Mouse (Mus musculus) megakaryocyte, embryonic 14.5 days (primary cell): Measurements from ENCODE around the gene Tmem223. TPM values are rescaled to one million over a fixed set of nuclear protein-coding genes. Genes with fewer than 3 reads are reported as not detected.
A peak's percentile ranks its signal among the peaks of the same experiment; 100 is the strongest.

Experiments
- H3K27me3 ChIP-seq: replicated peaks from 2 replicates; pipeline ENCODE3; 2012; ENCODE audit warnings: inconsistent platforms
- H3K36me3 ChIP-seq: replicated peaks from 2 replicates; pipeline ENCODE3; 2012; ENCODE audit warnings: low read length, inconsistent platforms, mixed read lengths
- H3K4me1 ChIP-seq: 2 replicates; pipeline ENCODE4 v1.6.1; 2012; ENCODE audit warnings: inconsistent platforms
- H3K4me3 ChIP-seq: replicated peaks from 2 replicates; pipeline ENCODE3; 2012; ENCODE audit warnings: moderate library complexity, mild to moderate bottlenecking, inconsistent platforms
- H3K9me3 ChIP-seq: 2 replicates; pipeline ENCODE4 v1.6.1; 2012; ENCODE audit warnings: inconsistent platforms
- FLI1 ChIP-seq: IDR thresholded peaks from 2 replicates; pipeline ENCODE4 v1.6.1; 2012; ENCODE audit warnings: low read length, inconsistent platforms, mixed read lengths
- GATA1 ChIP-seq: IDR thresholded peaks from 3 replicates; pipeline ENCODE4 v1.6.1; 2012; ENCODE audit warnings: mixed read lengths, low read length, inconsistent platforms, borderline replicate concordance
- polyA plus RNA-seq: library from polyadenylated mRNA; stranded (reverse); fragments of >175 nt; gene quantifications from 2 replicates; pipeline ENCODE4 v1.2.3, GENCODE M21; 2012; ENCODE audit warnings: low replicate concordance; ENCODE audit not compliant: insufficient read depth

Tmem223 gene
- polyA plus RNA-seq, 1 experiment, result 53.5 TPM

- TF ChIP-seq FLI1 (no peak), GATA1 (no peak)
- peaks cover 82% of the 10 kb centered on the region for H3K36me3 ChIP-seq
- H3K4me1 ChIP-seq, result peaks cover 41% of the 10 kb centered on the region
- no peaks in the 10 kb centered on the region for H3K27me3 ChIP-seq
- H3K4me3 ChIP-seq, result peak overlapping the region; percentile 99
- H3K9me3 ChIP-seq, result no peaks in the 10 kb centered on the region
Observed at GRCm38 (mm10) chr19:8742176-8742575, 28.6 kb upstream of the Tmem223 start.

- no peaks in the 10 kb centered on the region for H3K9me3 ChIP-seq
- no peaks in the 10 kb centered on the region for H3K27me3 ChIP-seq
- peaks cover 82% of the 10 kb centered on the region for H3K36me3 ChIP-seq
- peaks cover 30% of the 10 kb centered on the region for H3K4me1 ChIP-seq
- no peak for TF ChIP-seq FLI1
- TF ChIP-seq GATA1, result peak; percentile 36; the same call in 1 of the 3 replicates
- no peak overlapping the region for H3K4me3 ChIP-seq
Observed at GRCm38 (mm10) chr19:8745382-8745781, 25.4 kb upstream of the Tmem223 start.

- Histone ChIP-seq H3K36me3 (peaks cover 95% of the 10 kb centered on the region), H3K4me1 (peaks cover 20% of the 10 kb centered on the region), H3K9me3 (no peaks in the 10 kb centered on the region), H3K27me3 (no peaks in the 10 kb centered on the region), H3K4me3 (no peak overlapping the region)
- no peak for TF ChIP-seq GATA1
Observed at GRCm38 (mm10) chr19:8747368-8747767, 23.4 kb upstream of the Tmem223 start.

- peaks cover 55% of the 10 kb centered on the region for H3K36me3 ChIP-seq
- TF ChIP-seq GATA1 (no peak), FLI1 (no peak)
Observed at GRCm38 (mm10) chr19:8755652-8756051, 15.1 kb upstream of the Tmem223 start.

GRCm38 (mm10) chr19:8756635-8757387 lies 14.0 kb upstream of the Tmem223 start, which contains the start of gene Nxf1:
Nxf1 (plus strand) TSS chr19:8757073.
- peaks cover 38% of the 10 kb centered on the region for H3K4me1 ChIP-seq
- TF ChIP-seq FLI1 (no peak), GATA1 (no peak)
- no peaks in the 10 kb centered on the region for H3K9me3 ChIP-seq
- H3K4me3 ChIP-seq, result peak within 1 kb of the TSS; percentile 98
- H3K36me3 ChIP-seq, result peaks cover 54% of the 10 kb centered on the region
- H3K27me3 ChIP-seq, result no peaks in the 10 kb centered on the region

More at GRCm38 (mm10) chr19:8755652-8756051, 15.1 kb upstream of the Tmem223 start:
- H3K27me3 ChIP-seq, result no peaks in the 10 kb centered on the region
- H3K4me1 ChIP-seq, result peaks cover 31% of the 10 kb centered on the region
- no peaks in the 10 kb centered on the region for H3K9me3 ChIP-seq
- peak overlapping the region; percentile 98 for H3K4me3 ChIP-seq

- Histone ChIP-seq H3K4me3 (peak overlapping the region; percentile 98), H3K36me3 (peaks cover 54% of the 10 kb centered on the region), H3K4me1 (peaks cover 38% of the 10 kb centered on the region), H3K27me3 (no peaks in the 10 kb centered on the region), H3K9me3 (no peaks in the 10 kb centered on the region)
- TF ChIP-seq FLI1 (no peak), GATA1 (no peak)
Observed at GRCm38 (mm10) chr19:8757471-8757998, 13.3 kb upstream of the Tmem223 start.

GRCm38 (mm10) chr19:8758899-8759298 lies 11.9 kb upstream of the Tmem223 start:
- Histone ChIP-seq H3K9me3 (no peaks in the 10 kb centered on the region), H3K4me3 (peak overlapping the region; percentile 74), H3K4me1 (peaks cover 38% of the 10 kb centered on the region), H3K27me3 (no peaks in the 10 kb centered on the region), H3K36me3 (peaks cover 54% of the 10 kb centered on the region)
- TF ChIP-seq FLI1 (no peak), GATA1 (no peak)

- TF ChIP-seq FLI1 (no peak), GATA1 (no peak)
- H3K9me3 ChIP-seq, result peaks cover 14% of the 10 kb centered on the region
- no peak overlapping the region for H3K4me3 ChIP-seq
- no peaks in the 10 kb centered on the region for H3K27me3 ChIP-seq
- H3K36me3 ChIP-seq, result peaks cover 54% of the 10 kb centered on the region
- H3K4me1 ChIP-seq, result peaks cover 26% of the 10 kb centered on the region
Observed at GRCm38 (mm10) chr19:8760757-8761156, 10.0 kb upstream of the Tmem223 start.

GRCm38 (mm10) chr19:8763276-8763675 lies 7.5 kb upstream of the Tmem223 start:
- Histone ChIP-seq H3K27me3 (no peaks in the 10 kb centered on the region), H3K36me3 (peaks cover 77% of the 10 kb centered on the region), H3K9me3 (peaks cover 15% of the 10 kb centered on the region), H3K4me3 (no peak overlapping the region), H3K4me1 (peaks cover 19% of the 10 kb centered on the region)
- no peak for TF ChIP-seq FLI1
- no peak for TF ChIP-seq GATA1

- Histone ChIP-seq H3K36me3 (peaks cover 97% of the 10 kb centered on the region), H3K4me1 (peaks cover 12% of the 10 kb centered on the region), H3K27me3 (no peaks in the 10 kb centered on the region), H3K9me3 (peaks cover 15% of the 10 kb centered on the region), H3K4me3 (peak overlapping the region; percentile 46)
- TF ChIP-seq GATA1, result no peak
- no peak for TF ChIP-seq FLI1
Observed at GRCm38 (mm10) chr19:8765562-8765961, 5.2 kb upstream of the Tmem223 start.
